ENCODE assay signal across 13 mouse cellular contexts in genomic region chr6:32749821-32750220, GRCm38 (mm10).
A peak's percentile ranks its signal among the peaks of the same experiment; 100 is the strongest.
DNase-seq lines count a peak whose midpoint lies in the region; ATAC-seq and TF ChIP-seq lines count a peak whose summit lies in the region.
"Had no signal": no experiment of that assay in that cellular context is flagged by ENCODE, and none has a peak within 500 bp of the region (broad histone marks: within the 10 kb centered on the region; RNA-seq: fewer than 3 reads in every experiment).

No protein-coding gene starts in this region.

- WGBS in heart, adult 2 months = 98% methylated on average over 1 of the region's 1 CpGs
- 90% methylated on average over 1 of the region's 1 CpGs for WGBS in heart, embryonic 11.5 days (ENCODE audit: insufficient replicate concordance)
- 93% methylated on average over 1 of the region's 1 CpGs for WGBS in lung, embryonic 14.5 days
- WGBS in stomach, postnatal 0 days = 100% methylated on average over 1 of the region's 1 CpGs

- POLR2A ChIA-PET in Patski (lab: Charles Lee) = interaction anchor here (0.6 kb wide), 1 partner anchor 297 kb away, joined by 4 read pairs; no protein-coding TSS in a partner anchor

- H3K27me3 ChIP-seq in heart, adult 2 months (ENCODE audit: control insufficient read depth, insufficient read depth, low read length) = no peaks in the 10 kb centered on the region
- H3K27me3 ChIP-seq in heart, embryonic 11.5 days (ENCODE audit: control insufficient read depth, insufficient read depth, low read length) = no peaks in the 10 kb centered on the region
- no peaks in the 10 kb centered on the region for H3K27me3 ChIP-seq in lung, embryonic 14.5 days (ENCODE audit: insufficient read depth, low read length)
- H3K27me3 ChIP-seq in Patski = no peaks in the 10 kb centered on the region
- H3K27me3 ChIP-seq in stomach, postnatal 0 days (ENCODE audit: control insufficient read depth, insufficient read depth, low read length) = no peaks in the 10 kb centered on the region
- H3K27me3 ChIP-seq: hindbrain, embryonic 15.5 days; kidney, embryonic 15.5 days had no signal

- DNase-seq in heart, adult 2 months = no peak
- peak; percentile 3 for DNase-seq in lung, embryonic 14.5 days
- DNase-seq in lung, postnatal 14 days = no peak
- no peak for DNase-seq in Patski (ENCODE audit: low read depth, low spot score)
- DNase-seq in stomach, postnatal 0 days (ENCODE audit: low spot score) = no peak
- no peak for DNase-seq in left cerebral cortex, postnatal 25 days (ENCODE audit: low spot score in 2 of 2)
- DNase-seq in heart, adult 11 months = no peak
- DNase-seq: cerebellum, adult 2 months; layer of hippocampus, adult 9-11 months; left cerebral cortex, postnatal 4 days had no signal

- TF ChIP-seq POLR2A in heart, adult 2 months (IDR thresholded peaks at IDR 0.05; ENCODE audit: insufficient read depth, low read depth, low read length) = no peak

- H3K36me3 ChIP-seq in heart, adult 2 months (ENCODE audit: control insufficient read depth, insufficient read depth, low read length) = no peaks in the 10 kb centered on the region
- no peaks in the 10 kb centered on the region for H3K36me3 ChIP-seq in heart, embryonic 11.5 days (ENCODE audit: control insufficient read depth, insufficient read depth, low read length)
- no peaks in the 10 kb centered on the region for H3K36me3 ChIP-seq in lung, embryonic 14.5 days (ENCODE audit: insufficient read depth)
- no peaks in the 10 kb centered on the region for H3K36me3 ChIP-seq in stomach, postnatal 0 days (ENCODE audit: control insufficient read depth, insufficient read depth, low read length)
- H3K36me3 ChIP-seq: hindbrain, embryonic 15.5 days; kidney, embryonic 15.5 days had no signal

- H3K79me2 ChIP-seq in heart, adult 2 months (replicated peaks; ENCODE audit: control insufficient read depth, insufficient read depth, low read length) = no peaks in the 10 kb centered on the region

- intact Hi-C loops in heart, adult 2 months (cut with DNase I) = no loop called here
- intact Hi-C loops in left cerebral cortex, postnatal 25 days (cut with DNase I) = no loop called here

- TF ChIP-seq CTCF in heart, adult 2 months (IDR thresholded peaks at IDR 0.05) = peak; percentile 41
- TF ChIP-seq CTCF in lung, embryonic 14.5 days (IDR thresholded peaks at IDR 0.05; ENCODE audit: low read depth) = peak; percentile 47
- TF ChIP-seq CTCF in Patski (IDR thresholded peaks at IDR 0.05) = peak; percentile 61
- peak; percentile 53 for TF ChIP-seq CTCF in stomach, postnatal 0 days (IDR thresholded peaks at IDR 0.05; ENCODE audit: low read depth)

- CTCF ChIA-PET in Patski (lab: Charles Lee) = interaction anchor here (1.3 to 1.6 kb wide), 2 partner anchors 20 to 52 kb away, joined by 3 read pairs; no protein-coding TSS in a partner anchor

- no peak overlapping the region for H3K27ac ChIP-seq in heart, adult 2 months
- H3K27ac ChIP-seq in heart, embryonic 11.5 days (ENCODE audit: low read depth, low read length) = no peak overlapping the region
- H3K27ac ChIP-seq in lung, embryonic 14.5 days (ENCODE audit: low read depth) = no peak overlapping the region
- no peak overlapping the region for H3K27ac ChIP-seq in stomach, postnatal 0 days (replicated peaks)
- H3K27ac ChIP-seq: hindbrain, embryonic 15.5 days; kidney, embryonic 15.5 days had no signal

- H3K9me3 ChIP-seq in heart, embryonic 11.5 days (replicated peaks; ENCODE audit: control insufficient read depth, low read length) = no peaks in the 10 kb centered on the region
- no peaks in the 10 kb centered on the region for H3K9me3 ChIP-seq in lung, embryonic 14.5 days (ENCODE audit: low read depth, low read length)
- H3K9me3 ChIP-seq in stomach, postnatal 0 days (ENCODE audit: control insufficient read depth, low read length) = no peaks in the 10 kb centered on the region
- H3K9me3 ChIP-seq: hindbrain, embryonic 15.5 days; kidney, embryonic 15.5 days had no signal

- no peak overlapping the region for H3K9ac ChIP-seq in heart, adult 2 months (ENCODE audit: low read depth, low read length)
- H3K9ac ChIP-seq in heart, embryonic 11.5 days (ENCODE audit: low read depth, low read length) = no peak overlapping the region
- H3K9ac ChIP-seq in lung, embryonic 14.5 days = no peak overlapping the region
- H3K9ac ChIP-seq in stomach, postnatal 0 days (ENCODE audit: low read length) = no peak overlapping the region
- H3K9ac ChIP-seq: hindbrain, embryonic 15.5 days; kidney, embryonic 15.5 days had no signal

- H3K4me2 ChIP-seq in heart, embryonic 11.5 days = no peak overlapping the region
- H3K4me2 ChIP-seq in lung, embryonic 14.5 days = no peak overlapping the region
- no peak overlapping the region for H3K4me2 ChIP-seq in stomach, postnatal 0 days (replicated peaks; ENCODE audit: low read depth)
- H3K4me2 ChIP-seq: hindbrain, embryonic 15.5 days; kidney, embryonic 15.5 days had no signal

- ATAC-seq in heart, embryonic 11.5 days (replicated peaks; ENCODE audit: insufficient number of reproducible peaks, low FRiP score, low TSS enrichment) = no peak
- ATAC-seq in lung, embryonic 14.5 days (ENCODE audit: insufficient read depth) = no peak
- no peak for ATAC-seq in Patski
- ATAC-seq in stomach, postnatal 0 days (ENCODE audit: low FRiP score, low TSS enrichment) = no peak

- TF ChIP-seq EP300 in heart, adult 2 months (IDR thresholded peaks at IDR 0.05; ENCODE audit: insufficient read depth, low read depth, low read length) = no peak
- no peak for TF ChIP-seq EP300 in stomach, postnatal 0 days (optimal IDR thresholded peaks at IDR 0.05)

- no peaks in the 10 kb centered on the region for H3K4me1 ChIP-seq in heart, adult 2 months (ENCODE audit: control insufficient read depth, insufficient read depth, low read length)
- H3K4me1 ChIP-seq in heart, embryonic 11.5 days (ENCODE audit: control insufficient read depth, insufficient read depth, low read length) = no peaks in the 10 kb centered on the region
- H3K4me1 ChIP-seq in lung, embryonic 14.5 days (ENCODE audit: insufficient read depth) = no peaks in the 10 kb centered on the region
- no peaks in the 10 kb centered on the region for H3K4me1 ChIP-seq in stomach, postnatal 0 days (replicated peaks; ENCODE audit: control insufficient read depth, insufficient read depth)
- H3K4me1 ChIP-seq: hindbrain, embryonic 15.5 days; kidney, embryonic 15.5 days had no signal

- in situ Hi-C loops in Patski (cut with MboI; ENCODE audit: low pct_unique_long_range_greater_than_20kb) = no loop called here

- no peak overlapping the region for H3K4me3 ChIP-seq in heart, adult 2 months
- H3K4me3 ChIP-seq in heart, embryonic 11.5 days (ENCODE audit: low read depth, low read length) = no peak overlapping the region
- H3K4me3 ChIP-seq in lung, embryonic 14.5 days (ENCODE audit: low read depth, low read length) = no peak overlapping the region
- H3K4me3 ChIP-seq in stomach, postnatal 0 days (ENCODE audit: low read depth, low read length) = no peak overlapping the region
- H3K4me3 ChIP-seq: hindbrain, embryonic 15.5 days; kidney, embryonic 15.5 days had no signal
